Mouse (Mus musculus): Measurements from ENCODE around the gene Usp17la.
"Not testable (repeated sequence)": the region's sequence is repeated elsewhere in the genome, so short reads cannot be mapped to it uniquely, and the experiment has no call there.

DNA sequence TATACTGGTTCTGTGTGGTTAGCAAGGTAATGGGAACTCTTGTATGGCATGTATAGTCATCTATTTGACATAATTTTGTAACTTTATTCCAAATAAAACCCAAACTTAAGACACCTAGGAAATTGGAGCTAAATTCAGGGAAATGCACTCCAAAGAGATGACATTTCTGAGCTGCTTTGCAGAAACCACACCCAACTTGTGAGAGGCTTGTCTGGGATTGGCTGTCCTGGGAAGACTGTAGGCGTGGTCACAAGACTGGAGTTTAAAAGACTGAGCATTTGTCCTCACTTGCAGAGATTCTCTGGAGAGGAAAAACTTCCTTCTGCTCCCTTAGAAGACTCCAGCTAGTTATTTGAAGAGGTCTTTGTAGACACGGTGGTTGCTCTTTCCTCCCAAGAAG lies at the start of gene Usp17la:
- not testable (repeated sequence) for TF ChIP-seq GATA1 (IDR thresholded peaks at IDR 0.05; ENCODE audit: borderline replicate concordance, low read length); FLI1 (IDR thresholded peaks at IDR 0.05; ENCODE audit: low read length)

Measured in megakaryocyte, embryonic 14.5 days (primary cell).